ENCODE assay signal across 8 mouse cellular contexts in genomic region chrX:93674836-93675795, GRCm38 (mm10). TPM values are rescaled to one million over a fixed set of nuclear protein-coding genes. Genes with fewer than 3 reads are reported as not detected.
A peak's percentile ranks its signal among the peaks of the same experiment; 100 is the strongest.
DNase-seq lines count a peak whose midpoint lies in the region; ATAC-seq and TF ChIP-seq lines count a peak whose summit lies in the region.

No protein-coding gene starts in this region.

- peak overlapping the region; percentile 82 for H3K27ac ChIP-seq in embryonic facial prominence, embryonic 10.5 days (replicated peaks)
- peak overlapping the region; percentile 80 for H3K27ac ChIP-seq in heart, embryonic 10.5 days
- peak overlapping the region; percentile 89 for H3K27ac ChIP-seq in liver, embryonic 11.5 days (ENCODE audit: low read depth, low read length)

- peak; percentile 100 for ATAC-seq in liver, embryonic 11.5 days (replicated peaks; ENCODE audit: low FRiP score)

- H3K9me3 ChIP-seq in embryonic facial prominence, embryonic 10.5 days: no peaks in the 10 kb centered on the region
- H3K9me3 ChIP-seq in heart, embryonic 10.5 days: no peaks in the 10 kb centered on the region
- no peaks in the 10 kb centered on the region for H3K9me3 ChIP-seq in liver, embryonic 11.5 days (ENCODE audit: control insufficient read depth, low read length)

- H3K4me1 ChIP-seq in embryonic facial prominence, embryonic 10.5 days: no peaks in the 10 kb centered on the region
- H3K4me1 ChIP-seq in heart, embryonic 10.5 days: no peaks in the 10 kb centered on the region
- H3K4me1 ChIP-seq in liver, embryonic 11.5 days (replicated peaks; ENCODE audit: control insufficient read depth, insufficient read depth, low read length): no peaks in the 10 kb centered on the region; the same call in 1 of the 2 replicates

- H3K27me3 ChIP-seq in embryonic facial prominence, embryonic 10.5 days (replicated peaks; ENCODE audit: low read depth, poor library complexity, severe bottlenecking): peaks cover 17% of the 10 kb centered on the region; the same call in 1 of the 2 replicates
- H3K27me3 ChIP-seq in heart, embryonic 10.5 days (ENCODE audit: insufficient read depth, poor library complexity, severe bottlenecking): peaks cover 6% of the 10 kb centered on the region; the same call in 1 of the 2 replicates
- no peaks in the 10 kb centered on the region; the same call in 1 of the 2 replicates for H3K27me3 ChIP-seq in liver, embryonic 11.5 days (replicated peaks; ENCODE audit: control insufficient read depth, insufficient read depth, low read length)
- no peaks in the 10 kb centered on the region for H3K27me3 ChIP-seq in myocyte (ENCODE audit: control insufficient read depth, insufficient read depth, insufficient read length)

- H3K79me2 ChIP-seq in myocyte (ENCODE audit: control insufficient read depth, insufficient read depth): no peaks in the 10 kb centered on the region

- TF ChIP-seq POLR2A in myocyte (IDR thresholded peaks at IDR 0.05; ENCODE audit: insufficient read length, low read depth): no peak

- DNase-seq in B cell, adult 2 months: peak; percentile 51
- DNase-seq in adrenal gland, postnatal 14 days: peak; percentile 65
- peak; percentile 74 for DNase-seq in embryonic facial prominence, embryonic 10.5 days (ENCODE audit: low spot score)
- peak; percentile 93 for DNase-seq in heart, embryonic 10.5 days (ENCODE audit: low spot score)
- peak; percentile 46 for DNase-seq in kidney, postnatal 10 days
- DNase-seq in liver, embryonic 11.5 days (ENCODE audit: low spot score): peak; percentile 66
- peak; percentile 66 to 75 for DNase-seq in spleen, postnatal 36 days (ENCODE audit: low spot score in 2 of 2)

- WGBS in embryonic facial prominence, embryonic 10.5 days: 18% methylated on average over 19 of the region's 19 CpGs
- 13% methylated on average over 19 of the region's 19 CpGs for WGBS in heart, embryonic 10.5 days
- 13% methylated on average over 19 of the region's 19 CpGs for WGBS in liver, embryonic 11.5 days

- no peaks in the 10 kb centered on the region for H3K36me3 ChIP-seq in embryonic facial prominence, embryonic 10.5 days (replicated peaks)
- no peaks in the 10 kb centered on the region for H3K36me3 ChIP-seq in heart, embryonic 10.5 days
- no peaks in the 10 kb centered on the region for H3K36me3 ChIP-seq in liver, embryonic 11.5 days (ENCODE audit: control insufficient read depth, insufficient read depth, low read length)
- no peaks in the 10 kb centered on the region for H3K36me3 ChIP-seq in myocyte (ENCODE audit: control insufficient read depth, insufficient read depth)

- H3K4me2 ChIP-seq in liver, embryonic 11.5 days: peak overlapping the region; percentile 66
- peak overlapping the region; percentile 78 for H3K4me2 ChIP-seq in myocyte (ENCODE audit: low read depth)

- H3ac ChIP-seq in myocyte (ENCODE audit: control insufficient read depth, insufficient read length): no peak overlapping the region

- H3K4me3 ChIP-seq in embryonic facial prominence, embryonic 10.5 days: peak overlapping the region; percentile 54
- H3K4me3 ChIP-seq in heart, embryonic 10.5 days: peak overlapping the region; percentile 49
- H3K4me3 ChIP-seq in liver, embryonic 11.5 days (ENCODE audit: low read depth, low read length): peak overlapping the region; percentile 50
- H3K4me3 ChIP-seq in myocyte: peak overlapping the region; percentile 27

- peak overlapping the region; percentile 64 for H3K9ac ChIP-seq in liver, embryonic 11.5 days (ENCODE audit: low read depth, low read length)

TF ChIP-seq in myocyte, 11 proteins besides CTCF, POLR2A, EP300 and RAD21:
- no peak for TF ChIP-seq MAX (IDR thresholded peaks at IDR 0.05; ENCODE audit: low read depth)
- TF ChIP-seq SRF (IDR thresholded peaks at IDR 0.05; ENCODE audit: control insufficient read depth, insufficient read length, low read depth): no peak
- no peak for TF ChIP-seq MYOG (IDR thresholded peaks at IDR 0.05; ENCODE audit: control insufficient read depth in 1 of 3, insufficient read depth in 1 of 3, insufficient read length in 2 of 3, low read depth in 2 of 3)
- TF ChIP-seq E2F4 (IDR thresholded peaks at IDR 0.05; ENCODE audit: insufficient read depth): no peak
- TF ChIP-seq TCF12 (IDR thresholded peaks at IDR 0.05; ENCODE audit: insufficient read depth, poor library complexity, severe bottlenecking): no peak
- TF ChIP-seq TCF3 (IDR thresholded peaks at IDR 0.05; ENCODE audit: insufficient read length, low read depth): no peak
- no peak for TF ChIP-seq USF1 (IDR thresholded peaks at IDR 0.05; ENCODE audit: low read depth)
- no peak for TF ChIP-seq MYOD1 (IDR thresholded peaks at IDR 0.05; ENCODE audit: control insufficient read depth in 1 of 3, insufficient read length in 2 of 3, low read depth in 2 of 3)
- TF ChIP-seq POLR2AphosphoS2 (IDR thresholded peaks at IDR 0.05; ENCODE audit: insufficient read length, low read depth): no peak
- no peak for TF ChIP-seq CEBPB (IDR thresholded peaks at IDR 0.05; ENCODE audit: insufficient read depth, poor library complexity, severe bottlenecking)
- TF ChIP-seq REST (IDR thresholded peaks at IDR 0.05; ENCODE audit: insufficient read depth, insufficient read length): no peak

RNA-seq across cellular contexts. Expression of gene Pcyt1b, which starts 20.5 kb away (rescaled TPM):
- 1.0 and 1.3 TPM in 2 replicates for total RNA-seq in adrenal gland, postnatal 14 days (2021)
- 4.3 and 6.3 TPM in 2 replicates for polyA plus RNA-seq in embryonic facial prominence, embryonic 10.5 days (2016; fragmentation: Nextera tagmentation; extraction: Ambion mirVana)
- polyA plus RNA-seq in heart, embryonic 10.5 days (2016; fragmentation: Nextera tagmentation; extraction: Ambion mirVana): 3.6 and 4.2 TPM in 2 replicates
- polyA plus RNA-seq in liver, embryonic 11.5 days (2014; fragmentation: Nextera tagmentation; extraction: Ambion mirVana): 7.4 and 10.2 TPM in 2 replicates
- 1.9 TPM for polyA plus RNA-seq in myocyte (2012; fragmentation: generic; extraction: Trizol)

RNA-seq across cellular contexts. Expression of gene Pola1, which starts 43.2 kb away (rescaled TPM):
- total RNA-seq in adrenal gland, postnatal 14 days (2021): 16.1 and 18.3 TPM in 2 replicates
- 27.9 and 28.4 TPM in 2 replicates for polyA plus RNA-seq in embryonic facial prominence, embryonic 10.5 days (2016; fragmentation: Nextera tagmentation; extraction: Ambion mirVana)
- polyA plus RNA-seq in heart, embryonic 10.5 days (2016; fragmentation: Nextera tagmentation; extraction: Ambion mirVana): 14.8 and 16.1 TPM in 2 replicates
- 25.4 and 26.7 TPM in 2 replicates for polyA plus RNA-seq in liver, embryonic 11.5 days (2014; fragmentation: Nextera tagmentation; extraction: Ambion mirVana)
- polyA plus RNA-seq in myocyte (2012; fragmentation: generic; extraction: Trizol): 1.4 TPM

Comparison
In these comparisons a context has a peak if more than half of its experiments do, and no peak if none do; other contexts are left out.
1. Peak in every context shown above with its lines: DNase-seq, ATAC-seq, H3K4me3 ChIP-seq and H3K27ac ChIP-seq.